Mouse (Mus musculus) kidney, postnatal 14 days (tissue): Measurements from ENCODE around the gene Mettl24.
"Not testable (repeated sequence)": the region's sequence is repeated elsewhere in the genome, so short reads cannot be mapped to it uniquely, and the experiment has no call there.

Experiments
- DNase-seq: peaks from one replicate; pipeline ENCODE4 v3.0.0; 2022; ENCODE audit warnings: mixed read lengths

Mettl24 gene

GRCm38 (mm10) chr10:40740696-40741095 is 57.6 kb downstream of the Mettl24 start:
- no peak for DNase-seq

DNA sequence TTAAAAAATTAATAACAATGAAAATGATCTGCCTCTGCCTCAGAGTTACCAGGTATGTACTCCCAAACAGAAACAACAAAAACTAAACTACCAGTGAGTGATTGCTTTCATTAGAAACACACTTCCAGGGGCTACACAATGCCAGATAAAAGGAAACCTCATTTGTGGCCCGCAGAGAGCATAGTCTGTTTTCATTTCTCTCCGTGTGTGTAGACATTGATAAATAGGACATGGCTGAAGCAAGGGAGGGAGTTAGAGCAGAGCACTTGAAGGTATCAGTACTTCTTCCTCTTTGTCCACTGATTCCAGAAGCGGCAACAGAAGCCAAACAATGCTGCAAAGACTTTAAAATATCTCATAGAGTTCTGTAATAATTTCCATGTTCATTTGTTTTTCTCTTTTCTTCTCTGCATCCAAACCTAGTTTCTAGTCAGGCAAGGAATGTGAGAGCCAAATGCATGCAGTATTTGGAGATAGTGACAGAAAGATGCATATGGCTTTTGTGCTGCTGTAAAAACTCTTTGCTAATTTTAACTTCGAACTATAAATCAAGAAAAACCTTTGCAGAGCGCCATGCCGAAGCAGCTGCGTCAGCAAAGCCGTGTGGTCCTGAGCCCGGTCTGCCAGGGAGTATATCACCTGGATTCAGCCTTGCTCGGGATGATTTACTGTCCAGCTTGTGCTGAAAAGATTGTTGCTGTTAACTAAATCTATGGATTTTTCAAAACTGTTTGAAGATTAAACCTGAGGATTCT is 67.4 kb downstream of the Mettl24 start:
- no peak for DNase-seq

GRCm38 (mm10) chr10:40751157-40751556 is 68.1 kb downstream of the Mettl24 start:
- DNase-seq: no peak

DNA sequence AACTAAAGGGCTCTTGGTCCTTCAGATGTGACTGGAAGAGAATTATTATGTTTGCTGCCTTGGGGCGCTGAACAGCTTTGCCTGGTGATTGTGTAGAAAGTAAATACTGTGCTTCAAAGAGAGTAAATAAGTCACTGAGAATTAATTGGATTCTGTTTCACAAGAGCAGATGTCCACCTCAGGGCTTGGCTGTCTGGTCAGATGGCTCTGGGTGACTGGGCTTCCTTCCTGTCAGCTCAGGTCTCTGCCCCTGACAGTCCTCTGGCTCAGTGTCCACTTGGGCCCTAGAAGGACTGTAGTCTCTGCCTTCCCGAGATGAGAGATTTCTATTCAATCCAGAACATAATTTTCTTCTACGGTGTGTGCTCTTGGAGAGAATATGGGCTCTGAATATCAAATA is 70.0 kb downstream of the Mettl24 start:
- DNase-seq: no peak

GRCm38 (mm10) chr10:40758171-40759010 is 75.3 kb downstream of the Mettl24 start:
- DNase-seq: no peak

DNA sequence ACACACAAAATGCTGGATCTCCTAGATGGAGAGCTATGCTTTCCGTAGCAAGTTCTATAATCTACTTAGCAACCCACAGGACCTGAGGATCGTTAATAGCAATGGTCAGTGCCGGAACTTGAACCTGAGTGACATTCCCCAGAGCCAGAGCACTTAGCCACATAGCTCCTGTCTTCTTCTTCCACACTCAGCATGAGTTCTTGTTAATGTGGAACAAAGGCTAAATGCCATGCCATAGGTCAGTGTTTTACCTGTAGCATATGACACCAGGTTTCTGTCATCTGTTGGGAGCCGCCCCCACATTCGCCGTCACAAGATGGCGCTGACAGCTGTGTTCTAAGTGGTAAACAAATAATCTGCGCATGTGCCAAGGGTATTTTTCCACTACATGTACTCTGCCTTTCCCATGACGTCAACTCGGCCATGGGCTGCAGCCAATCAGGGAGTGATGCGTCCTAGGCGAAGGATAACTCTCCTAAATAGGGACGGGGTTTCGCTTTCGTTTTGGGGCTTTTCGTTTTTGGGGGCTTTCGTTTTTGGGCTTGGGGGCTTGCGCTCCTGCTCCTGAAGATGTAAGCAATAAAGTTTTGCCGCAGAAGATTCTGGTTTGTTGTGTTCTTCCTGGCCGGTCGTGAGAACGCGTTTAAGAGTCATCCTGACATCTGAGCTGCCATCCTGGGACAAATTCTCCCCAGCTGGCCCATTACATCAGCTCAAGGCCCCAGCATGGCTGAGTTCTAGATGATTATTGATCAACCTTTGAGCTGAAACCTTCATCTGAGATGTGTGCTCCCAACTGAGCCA is 76.5 kb downstream of the Mettl24 start:
- DNase-seq: not testable (repeated sequence)

- DNase-seq: no peak
These were observed 77.3 kb downstream of the Mettl24 start for GRCm38 (mm10) chr10:40760195-40761009.

- DNase-seq: no peak
These were observed 78.1 kb downstream of the Mettl24 start for GRCm38 (mm10) chr10:40761010-40761752.

DNA sequence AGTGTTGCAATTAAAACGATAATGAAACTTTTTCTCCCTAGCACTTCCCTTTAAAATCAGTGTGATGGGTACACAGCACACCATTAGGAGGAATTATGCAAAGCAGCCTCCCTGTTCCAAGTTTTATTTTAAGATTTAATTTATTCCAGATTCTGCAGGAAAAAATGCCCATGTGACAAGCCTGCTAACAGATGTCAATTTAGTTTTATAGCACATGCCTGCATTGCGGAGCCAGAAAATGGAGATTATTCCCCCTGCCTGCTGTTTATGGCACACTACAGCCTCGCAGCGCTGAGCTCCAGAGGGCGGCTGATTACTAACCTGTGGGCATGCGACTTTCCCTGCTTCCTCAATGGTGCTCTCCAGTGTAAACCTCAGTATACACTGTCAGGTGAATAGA is 79.5 kb downstream of the Mettl24 start:
- no peak for DNase-seq

DNA sequence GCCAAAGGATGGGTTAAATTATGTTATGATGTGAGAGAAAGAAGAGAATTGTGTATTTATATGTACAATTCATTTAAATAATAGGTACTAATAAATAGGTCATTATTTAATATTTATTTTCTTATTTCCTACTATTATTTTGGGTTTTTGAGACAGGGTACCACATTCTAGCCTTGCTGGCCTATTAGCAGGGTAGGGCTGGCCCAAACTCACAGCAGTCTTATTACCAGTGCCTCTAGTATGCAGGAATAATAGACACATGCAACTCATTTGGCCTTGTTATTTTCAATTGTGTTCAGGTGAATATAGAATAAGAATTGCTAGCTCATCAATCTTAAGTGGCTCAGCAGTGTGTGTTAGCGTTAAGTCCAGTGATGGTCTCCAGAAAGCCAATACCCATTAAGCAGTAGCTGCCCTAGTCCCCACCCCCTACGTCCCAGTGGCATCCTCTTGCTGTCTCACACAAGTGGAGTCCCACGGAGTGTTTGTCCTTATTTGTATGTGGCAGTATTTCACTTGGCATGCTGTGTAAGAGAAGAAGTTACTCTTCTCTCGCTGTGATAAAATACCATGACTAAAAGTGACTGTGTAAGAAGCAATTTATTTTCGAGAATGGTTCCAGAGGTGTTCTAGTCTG is 80.1 kb downstream of the Mettl24 start:
- no peak for DNase-seq

GRCm38 (mm10) chr10:40772266-40772665 is 89.2 kb downstream of the Mettl24 start:
- DNase-seq: no peak

DNA sequence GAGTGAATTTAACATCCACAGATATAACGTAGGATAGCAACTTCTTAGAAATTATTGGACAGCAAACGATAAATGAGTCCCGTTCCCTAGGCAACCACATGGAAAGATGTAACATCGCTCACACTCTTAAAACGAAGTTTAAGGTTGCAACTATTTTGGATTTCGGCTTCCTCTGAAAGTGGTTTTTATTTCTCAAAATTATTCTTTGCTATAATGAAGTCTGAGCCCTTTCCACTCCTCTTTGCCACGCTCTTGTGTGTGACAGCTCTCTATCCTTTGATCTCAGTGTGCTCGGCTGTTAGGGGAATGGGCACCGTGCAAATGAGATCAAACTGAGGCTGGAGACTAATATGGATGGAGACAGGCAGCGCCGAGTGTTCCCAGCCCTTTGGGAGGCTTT is 92.1 kb downstream of the Mettl24 start:
- no peak for DNase-seq

DNA sequence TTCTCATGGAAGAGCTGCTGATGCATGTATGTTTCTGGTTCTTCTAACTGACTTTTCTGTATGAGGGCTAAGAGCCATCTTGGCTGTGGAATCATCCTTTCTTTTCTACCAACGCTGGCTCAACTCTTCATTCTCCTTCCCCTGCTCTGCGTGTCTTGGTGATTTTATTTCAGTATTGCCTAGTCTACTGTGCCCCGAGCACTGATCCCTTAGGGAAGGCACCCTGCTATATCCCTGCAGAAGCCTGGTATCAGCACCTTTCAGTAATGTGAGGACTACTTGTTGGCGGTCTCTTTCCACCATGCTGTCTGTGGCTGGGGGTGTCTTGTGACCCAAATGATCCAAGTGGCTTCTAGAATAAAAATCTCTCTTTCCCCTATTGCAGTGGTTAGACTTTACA is 92.6 kb downstream of the Mettl24 start:
- DNase-seq: no peak

GRCm38 (mm10) chr10:40777171-40777570 is 94.1 kb downstream of the Mettl24 start:
- DNase-seq: no peak

- DNase-seq: no peak
These were observed 95.4 kb downstream of the Mettl24 start for GRCm38 (mm10) chr10:40778472-40778871.

DNA sequence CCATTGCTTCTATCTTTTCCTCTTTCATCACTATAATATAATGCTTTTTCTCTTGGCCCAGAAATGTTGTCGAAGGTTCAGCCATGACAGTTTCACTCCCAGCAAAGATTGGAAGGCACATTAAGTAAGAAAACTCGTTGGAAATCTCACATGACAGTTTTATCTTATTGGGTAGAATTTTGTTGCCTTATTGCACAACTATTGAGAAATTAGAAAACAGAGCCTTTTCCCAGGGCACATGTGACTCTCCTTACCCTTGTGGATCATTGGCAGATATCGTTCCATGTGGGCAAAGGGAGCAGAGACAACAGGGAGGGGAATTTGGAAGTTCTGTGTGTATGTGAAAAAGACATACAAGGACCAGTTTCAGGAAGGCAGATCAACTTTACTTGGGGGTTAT is 107.3 kb downstream of the Mettl24 start:
- DNase-seq: no peak

DNA sequence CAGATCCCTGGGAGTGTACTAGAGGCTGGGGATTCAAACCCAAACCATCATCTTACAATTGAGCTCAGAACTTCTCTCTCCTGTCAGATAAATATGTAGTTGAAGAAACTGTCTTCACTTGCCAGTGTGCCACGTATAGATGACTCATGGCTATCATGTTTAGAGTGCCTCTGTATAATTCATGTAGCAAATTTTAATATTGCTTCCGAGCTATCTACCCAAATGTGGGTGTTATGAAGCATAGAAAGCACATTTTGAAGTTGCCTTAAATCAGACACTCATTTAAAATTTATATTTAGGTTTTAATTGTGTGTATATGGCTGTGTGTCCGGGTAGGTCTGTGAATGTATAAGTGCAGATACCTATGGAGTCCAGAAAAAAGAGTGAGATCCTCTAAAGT is 109.0 kb downstream of the Mettl24 start:
- no peak for DNase-seq

DNA sequence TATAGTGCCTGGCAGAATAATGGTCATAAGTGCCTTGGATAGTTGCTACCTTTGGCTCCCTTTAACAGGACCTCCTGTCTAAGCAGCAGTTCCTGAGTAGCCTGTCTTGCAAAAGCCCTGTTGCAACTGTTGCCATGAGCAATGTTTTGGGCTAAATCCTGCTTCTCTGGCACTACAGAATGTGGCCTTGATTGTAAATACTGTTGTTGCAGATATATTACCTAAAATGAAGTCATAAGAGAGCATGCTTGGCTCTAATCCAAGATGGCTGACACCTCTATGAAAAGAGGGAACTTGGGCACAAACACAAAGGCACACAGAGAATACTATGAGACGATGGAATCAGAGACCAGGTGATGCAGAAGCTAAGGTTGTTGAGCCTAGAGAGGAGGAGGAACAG is 122.1 kb downstream of the Mettl24 start:
- no peak for DNase-seq

GRCm38 (mm10) chr10:40806221-40806620 is 123.1 kb downstream of the Mettl24 start:
- peak; percentile 5 for DNase-seq

GRCm38 (mm10) chr10:40809411-40809910 is 126.4 kb downstream of the Mettl24 start:
- DNase-seq: peak; percentile 12

GRCm38 (mm10) chr10:40813627-40814026 is 130.5 kb downstream of the Mettl24 start:
- no peak for DNase-seq
